Mouse (Mus musculus) lung, postnatal 0 days (tissue): ENCODE data around the gene Lamtor2.
A peak's percentile ranks its signal among the peaks of the same experiment; 100 is the strongest.

Experiments used
- CTCF ChIP-seq: IDR thresholded peaks from 2 replicates; pipeline ENCODE4 v1.5.1; 2016; ENCODE audit warnings: antibody characterized with exemption, mild to moderate bottlenecking
- EP300 ChIP-seq: IDR thresholded peaks from 2 replicates; pipeline ENCODE4 v1.6.1; 2016; ENCODE audit warnings: antibody characterized with exemption, mild to moderate bottlenecking, control low read depth

GRCm38 (mm10) chr3:88526157-88527131, 26.4 kb downstream of the Lamtor2 start:
- TF ChIP-seq CTCF (peak; percentile 100), EP300 (no peak)
